Mouse (Mus musculus) midbrain, embryonic 13.5 days (tissue): Measurements from ENCODE around the gene Ubqln4. TPM values are rescaled to one million over a fixed set of nuclear protein-coding genes. Genes with fewer than 3 reads are reported as not detected.
A peak's percentile ranks its signal among the peaks of the same experiment; 100 is the strongest.

Experiments used
- ATAC-seq: fragments of 200-750 bp; cut with Nextera tagmentation; 2 replicates; pipeline ENCODE4 v1.8.0; 2017; ENCODE audit warnings: mild to moderate bottlenecking, moderate TSS enrichment, moderate library complexity
- H3K27ac ChIP-seq: fragments of 300-500 bp; sonication (generic); 2 replicates; pipeline ENCODE4 v1.5.1; 2015; ENCODE audit warnings: inconsistent platforms, mild to moderate bottlenecking, moderate library complexity
- H3K27me3 ChIP-seq: fragments of 300-500 bp; sonication (generic); 2 replicates; pipeline ENCODE4 v1.6.1; 2015; ENCODE audit warnings: mild to moderate bottlenecking, inconsistent platforms
- H3K36me3 ChIP-seq: fragments of 300-500 bp; sonication (generic); 2 replicates; pipeline ENCODE4 v1.6.1; 2015; ENCODE audit warnings: mild to moderate bottlenecking, inconsistent platforms
- H3K4me1 ChIP-seq: fragments of 300-500 bp; sonication (generic); replicated peaks from 2 replicates; pipeline ENCODE4 v1.6.1; 2015; ENCODE audit warnings: inconsistent platforms
- H3K4me2 ChIP-seq: fragments of 300-500 bp; sonication (generic); replicated peaks from 2 replicates; pipeline ENCODE4 v1.6.1; 2015; ENCODE audit warnings: moderate library complexity, mild to moderate bottlenecking, inconsistent platforms
- H3K4me3 ChIP-seq: fragments of 300-500 bp; sonication (generic); replicated peaks from 2 replicates; pipeline ENCODE4 v1.5.1; 2015; ENCODE audit warnings: mild to moderate bottlenecking, inconsistent platforms
- H3K9ac ChIP-seq: fragments of 300-500 bp; sonication (generic); replicated peaks from 2 replicates; pipeline ENCODE4 v1.6.1; 2015; ENCODE audit warnings: mild to moderate bottlenecking, inconsistent platforms
- H3K9me3 ChIP-seq: fragments of 300-500 bp; sonication (generic); 2 replicates; pipeline ENCODE4 v1.6.1; 2016; ENCODE audit warnings: mild to moderate bottlenecking, inconsistent platforms
- WGBS: fragments of 180-500 bp; shearing (Covaris S2); methylation state at CpG from one replicate; pipeline ENCODE4 v1.1.7; 2015; 5-methylcytosine and 5-hydroxymethylcytosine counted together
- polyA plus RNA-seq: library from polyadenylated mRNA; unstranded; fragments of >200 nt; fragmentation: Nextera tagmentation; extraction: Ambion mirVana; gene quantifications from 2 replicates; pipeline ENCODE4 v1.2.1, GENCODE M21; 2015

Gene Ubqln4
- polyA plus RNA-seq, 1 experiment from 2014 or later = 46.7 TPM

- Histone ChIP-seq H3K9ac (peak overlapping the region; percentile 65), H3K27me3 (no peaks in the 10 kb centered on the region), H3K4me3 (peak overlapping the region; percentile 18), H3K4me2 (peak overlapping the region; percentile 89), H3K36me3 (peaks cover 27% of the 10 kb centered on the region), H3K4me1 (peaks cover 53% of the 10 kb centered on the region), H3K27ac (peak overlapping the region; percentile 73), H3K9me3 (no peaks in the 10 kb centered on the region)
- ATAC-seq = no peak
- WGBS = 29% methylated on average over 8 of the region's 8 CpGs
Measured at GRCm38 (mm10) chr3:88527565-88527964, 26.0 kb upstream of the Ubqln4 start.

GRCm38 (mm10) chr3:88528646-88529045 lies 24.9 kb upstream of the Ubqln4 start:
- Histone ChIP-seq H3K4me1 (peaks cover 53% of the 10 kb centered on the region), H3K4me3 (peak overlapping the region; percentile 94; the same call in 1 of the 2 replicates), H3K4me2 (peak overlapping the region; percentile 89), H3K27me3 (no peaks in the 10 kb centered on the region), H3K9ac (no peak overlapping the region), H3K36me3 (peaks cover 18% of the 10 kb centered on the region), H3K9me3 (no peaks in the 10 kb centered on the region), H3K27ac (no peak overlapping the region)
- no peak for ATAC-seq
- 83% methylated on average over 11 of the region's 11 CpGs for WGBS

DNA sequence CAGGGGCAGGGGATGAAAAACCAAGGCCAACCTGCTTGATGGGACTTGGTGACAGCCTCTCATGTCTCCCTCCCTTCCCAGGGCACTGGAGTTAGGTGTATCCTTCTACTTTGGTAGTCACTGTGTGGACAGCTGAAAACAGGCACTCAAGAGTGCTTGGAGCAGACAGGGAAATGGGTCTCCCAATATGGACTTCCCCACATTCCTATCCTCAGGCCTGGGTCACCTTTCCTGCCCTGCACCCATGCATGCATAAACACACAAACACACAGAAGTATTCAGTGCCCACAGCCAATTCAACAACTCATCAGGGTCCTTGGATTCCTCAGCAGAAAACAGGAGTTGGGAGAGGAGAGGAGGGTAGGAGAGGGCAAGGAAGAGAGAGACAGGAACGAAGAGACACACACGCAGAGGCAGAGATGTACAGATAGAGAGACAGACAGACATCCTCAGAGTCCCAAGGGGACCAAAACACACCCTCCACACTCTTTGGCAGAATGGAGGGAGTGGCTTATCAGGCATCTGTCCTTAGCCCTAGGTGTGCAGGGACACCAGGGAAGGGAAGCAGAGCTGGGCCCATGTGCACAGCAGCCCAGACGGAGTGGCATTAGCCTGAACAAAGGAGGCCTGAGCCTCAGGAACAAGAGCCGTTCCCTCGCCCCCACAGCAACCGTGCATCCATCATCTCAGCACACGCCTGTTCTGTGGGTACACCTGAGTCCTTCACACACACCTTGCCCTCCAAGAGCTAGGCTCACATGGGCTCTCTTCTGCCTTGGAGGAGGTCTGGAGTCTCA lies 24.2 kb upstream of the Ubqln4 start:
- no peak for ATAC-seq
- Histone ChIP-seq H3K27me3 (no peaks in the 10 kb centered on the region), H3K4me3 (peak overlapping the region; percentile 94), H3K4me1 (peaks cover 57% of the 10 kb centered on the region), H3K27ac (peak overlapping the region; percentile 99), H3K4me2 (peak overlapping the region; percentile 89), H3K36me3 (peaks cover 10% of the 10 kb centered on the region), H3K9ac (peak overlapping the region; percentile 100), H3K9me3 (no peaks in the 10 kb centered on the region)
- 15% methylated on average over 7 of the region's 7 CpGs for WGBS

DNA sequence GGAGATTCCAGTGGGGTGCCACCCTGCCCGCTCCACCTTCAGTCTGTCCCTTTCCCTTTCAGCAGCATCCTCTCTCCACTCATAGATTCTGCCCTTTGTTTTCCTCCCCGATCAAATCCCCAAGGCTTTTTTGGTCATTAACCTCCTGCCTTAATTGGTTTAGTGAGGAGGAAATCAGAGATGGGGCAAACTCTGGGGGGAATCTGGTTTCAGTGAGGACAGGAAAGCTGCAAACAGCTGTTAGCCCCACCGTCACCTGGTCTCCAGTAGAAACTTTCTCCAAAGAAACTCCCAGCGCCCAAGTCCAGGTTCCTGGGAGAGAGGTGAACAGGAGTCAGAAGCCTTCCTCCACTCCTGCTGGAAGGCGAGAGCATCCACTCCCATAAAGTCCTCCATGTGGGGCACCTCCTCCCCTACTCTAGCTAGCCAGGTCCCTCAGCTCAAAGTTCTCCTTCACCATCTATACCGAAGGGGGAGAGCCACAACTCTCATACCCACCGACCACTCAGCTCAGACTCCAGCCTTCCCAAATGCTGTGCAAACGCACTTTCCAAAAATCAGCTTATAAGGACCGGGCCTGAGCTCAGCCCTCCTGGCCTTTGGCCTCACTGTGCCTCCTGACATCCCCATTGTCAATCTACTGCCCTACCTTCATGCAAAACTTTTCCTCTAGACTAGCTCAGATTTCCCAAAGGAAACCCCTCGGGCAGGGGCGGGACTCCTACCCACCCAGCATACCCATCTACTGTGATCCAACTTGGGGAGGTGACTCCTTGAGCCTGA lies 23.3 kb upstream of the Ubqln4 start:
- H3K4me3 ChIP-seq = peak overlapping the region; percentile 94
- H3K9me3 ChIP-seq = no peaks in the 10 kb centered on the region
- H3K9ac ChIP-seq = peak overlapping the region; percentile 100
- peaks cover 65% of the 10 kb centered on the region for H3K4me1 ChIP-seq
- H3K4me2 ChIP-seq = peak overlapping the region; percentile 89
- peak overlapping the region; percentile 99 for H3K27ac ChIP-seq
- ATAC-seq = no peak
- 7% methylated on average over 11 of the region's 11 CpGs for WGBS
- peaks cover 2% of the 10 kb centered on the region for H3K36me3 ChIP-seq
- no peaks in the 10 kb centered on the region for H3K27me3 ChIP-seq

GRCm38 (mm10) chr3:88531348-88532298 lies 21.9 kb upstream of the Ubqln4 start:
- H3K36me3 ChIP-seq = peaks cover 10% of the 10 kb centered on the region
- peak; percentile 87 for ATAC-seq
- H3K9ac ChIP-seq = peak overlapping the region; percentile 100
- peak overlapping the region; percentile 94 for H3K4me3 ChIP-seq
- H3K27ac ChIP-seq = peak overlapping the region; percentile 99
- peak overlapping the region; percentile 89 for H3K4me2 ChIP-seq
- no peaks in the 10 kb centered on the region for H3K27me3 ChIP-seq
- WGBS = under 1% methylated on average over 57 of the region's 63 CpGs
- H3K9me3 ChIP-seq = no peaks in the 10 kb centered on the region
- H3K4me1 ChIP-seq = peaks cover 66% of the 10 kb centered on the region

GRCm38 (mm10) chr3:88532299-88532674 lies 21.3 kb upstream of the Ubqln4 start, which contains the start of gene Mex3a:
Mex3a (plus strand) TSS chr3:88532395.
- peaks cover 66% of the 10 kb centered on the region for H3K4me1 ChIP-seq
- H3K9ac ChIP-seq = peak within 1 kb of the TSS; percentile 100
- H3K4me2 ChIP-seq = peak within 1 kb of the TSS; percentile 89
- H3K9me3 ChIP-seq = no peaks in the 10 kb centered on the region
- no peak for ATAC-seq
- peak within 1 kb of the TSS; percentile 99 for H3K27ac ChIP-seq
- H3K36me3 ChIP-seq = peaks cover 17% of the 10 kb centered on the region
- H3K27me3 ChIP-seq = no peaks in the 10 kb centered on the region
- WGBS = 2% methylated on average over 12 of the region's 31 CpGs
- H3K4me3 ChIP-seq = peak within 1 kb of the TSS; percentile 94

GRCm38 (mm10) chr3:88532689-88533511 lies 20.7 kb upstream of the Ubqln4 start:
- Histone ChIP-seq H3K4me1 (peaks cover 66% of the 10 kb centered on the region), H3K4me2 (peak overlapping the region; percentile 89), H3K9me3 (no peaks in the 10 kb centered on the region), H3K9ac (peak overlapping the region; percentile 100), H3K27ac (peak overlapping the region; percentile 99), H3K27me3 (no peaks in the 10 kb centered on the region), H3K36me3 (peaks cover 23% of the 10 kb centered on the region), H3K4me3 (peak overlapping the region; percentile 94)
- 0% methylated on average over 40 of the region's 40 CpGs for WGBS
- peak; percentile 40 for ATAC-seq

DNA sequence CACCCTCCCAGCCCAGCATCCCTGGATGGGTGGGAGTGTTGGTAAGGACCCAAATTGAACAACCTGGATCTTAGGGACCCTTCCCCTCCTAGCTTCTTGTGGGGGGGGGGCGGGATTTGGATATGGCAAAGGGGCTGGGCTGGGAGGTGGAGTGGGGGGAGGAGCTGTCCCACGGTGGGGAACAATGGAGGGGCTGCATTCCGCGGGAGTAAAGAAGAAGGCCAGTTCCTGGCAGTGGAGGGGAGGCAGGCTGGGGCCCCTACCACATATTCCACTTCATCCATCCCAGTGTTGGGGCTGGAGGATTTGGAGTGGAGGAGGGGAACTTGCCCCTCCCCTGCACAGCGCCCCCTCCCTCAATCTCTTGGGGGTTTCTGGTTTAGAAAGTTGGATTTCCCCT lies 19.9 kb upstream of the Ubqln4 start:
- Histone ChIP-seq H3K27ac (peak overlapping the region; percentile 99), H3K27me3 (no peaks in the 10 kb centered on the region), H3K4me2 (peak overlapping the region; percentile 89), H3K4me3 (peak overlapping the region; percentile 94), H3K9me3 (no peaks in the 10 kb centered on the region), H3K9ac (peak overlapping the region; percentile 100), H3K4me1 (peaks cover 66% of the 10 kb centered on the region), H3K36me3 (peaks cover 31% of the 10 kb centered on the region)
- WGBS = 0% methylated on average over 5 of the region's 5 CpGs
- no peak for ATAC-seq

DNA sequence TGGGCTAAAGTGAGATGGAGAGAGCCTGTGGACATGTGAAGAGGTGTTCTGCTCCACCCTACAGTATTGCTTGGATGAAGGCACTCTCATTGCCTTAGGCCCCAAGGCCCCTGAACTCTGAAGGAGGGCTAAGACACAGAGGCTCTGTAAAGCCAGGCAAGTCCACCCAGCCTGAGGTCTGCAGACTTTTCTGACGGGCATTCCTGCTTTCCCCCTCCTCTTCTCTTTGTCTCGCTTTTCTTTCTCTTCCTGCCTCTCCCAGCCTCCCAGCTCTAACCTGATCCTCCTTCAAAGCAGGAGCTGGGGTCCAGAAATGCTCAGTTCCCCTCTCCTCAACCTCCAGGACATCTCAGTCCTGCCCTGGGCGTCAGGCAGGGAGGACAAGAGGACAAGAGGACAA lies 18.6 kb upstream of the Ubqln4 start:
- peaks cover 64% of the 10 kb centered on the region for H3K4me1 ChIP-seq
- WGBS = 7% methylated on average over 3 of the region's 3 CpGs

GRCm38 (mm10) chr3:88535527-88535926 lies 18.0 kb upstream of the Ubqln4 start:
- no peak for ATAC-seq
- Histone ChIP-seq H3K27ac (peak overlapping the region; percentile 99), H3K9me3 (no peaks in the 10 kb centered on the region), H3K36me3 (peaks cover 41% of the 10 kb centered on the region), H3K4me2 (peak overlapping the region; percentile 89), H3K9ac (peak overlapping the region; percentile 100), H3K4me3 (peak overlapping the region; percentile 94), H3K4me1 (peaks cover 64% of the 10 kb centered on the region), H3K27me3 (no peaks in the 10 kb centered on the region)
- WGBS = 25% methylated on average over 4 of the region's 4 CpGs

More for the DNA sequence above, 18.6 kb upstream of the Ubqln4 start:
- ATAC-seq = no peak
- Histone ChIP-seq H3K9me3 (no peaks in the 10 kb centered on the region), H3K4me2 (peak overlapping the region; percentile 89), H3K9ac (peak overlapping the region; percentile 100), H3K27ac (peak overlapping the region; percentile 99), H3K27me3 (no peaks in the 10 kb centered on the region), H3K4me3 (peak overlapping the region; percentile 94), H3K36me3 (peaks cover 35% of the 10 kb centered on the region)
